34 mouse cellular contexts compared by ENCODE assay signal in genomic region chr5:87505776-87506458, GRCm38 (mm10). TPM values are rescaled to one million over a fixed set of nuclear protein-coding genes. Genes with fewer than 3 reads are reported as not detected.
DNase-seq lines count a peak whose midpoint lies in the region; ATAC-seq and TF ChIP-seq lines count a peak whose summit lies in the region.
"Had no signal": no experiment of that assay in that cellular context is flagged by ENCODE, and none has a peak within 500 bp of the region (broad histone marks: within the 10 kb centered on the region; RNA-seq: fewer than 3 reads in every experiment).

No protein-coding gene starts in this region.

- 51% methylated on average over 4 of the region's 4 CpGs for WGBS in embryonic facial prominence, embryonic 13.5 days
- 61% methylated on average over 4 of the region's 4 CpGs for WGBS in embryonic facial prominence, embryonic 10.5 days
- 60% methylated on average over 4 of the region's 4 CpGs for WGBS in heart, embryonic 10.5 days
- WGBS in forebrain, postnatal 0 days = 33% methylated on average over 4 of the region's 4 CpGs

- no peak for DNase-seq in embryonic facial prominence, embryonic 10.5 days (ENCODE audit: low spot score)
- peak; percentile 11 for DNase-seq in kidney, adult 9 months
- DNase-seq in kidney, adult 8-10 months = no peak
- peak; percentile 2 for DNase-seq in brain, embryonic 14.5 days (ENCODE audit: low read depth)
- DNase-seq in heart, embryonic 10.5 days (ENCODE audit: low spot score) = no peak
- no peak for DNase-seq in forebrain, postnatal 0 days
- DNase-seq: adrenal gland, postnatal 10 days; adrenal gland, postnatal 36 days; B cell, adult 2 months; cerebellum, adult 11-12 months; cerebellum, adult 8-10 months; cerebellum, postnatal 25 days; gastrocnemius, postnatal 25 days; heart, adult 18-20 months; heart, postnatal 14 days; heart, postnatal 4 days had no signal

- H3K4me1 ChIP-seq in embryonic facial prominence, embryonic 13.5 days = no peaks in the 10 kb centered on the region
- no peaks in the 10 kb centered on the region for H3K4me1 ChIP-seq in embryonic facial prominence, embryonic 10.5 days
- H3K4me1 ChIP-seq in heart, embryonic 10.5 days = no peaks in the 10 kb centered on the region
- H3K4me1 ChIP-seq in forebrain, postnatal 0 days (ENCODE audit: insufficient read depth) = no peaks in the 10 kb centered on the region
- H3K4me1 ChIP-seq: embryonic facial prominence, embryonic 15.5 days; heart, embryonic 13.5 days had no signal

- H3K4me2 ChIP-seq in embryonic facial prominence, embryonic 13.5 days = no peak overlapping the region
- no peak overlapping the region for H3K4me2 ChIP-seq in forebrain, postnatal 0 days (ENCODE audit: low read depth)
- H3K4me2 ChIP-seq: embryonic facial prominence, embryonic 15.5 days; heart, embryonic 13.5 days; hindbrain, embryonic 14.5 days had no signal

- H3K36me3 ChIP-seq in embryonic facial prominence, embryonic 13.5 days = no peaks in the 10 kb centered on the region
- no peaks in the 10 kb centered on the region for H3K36me3 ChIP-seq in embryonic facial prominence, embryonic 10.5 days (replicated peaks)
- H3K36me3 ChIP-seq in heart, embryonic 10.5 days = no peaks in the 10 kb centered on the region
- no peaks in the 10 kb centered on the region for H3K36me3 ChIP-seq in forebrain, postnatal 0 days (ENCODE audit: insufficient read depth)
- H3K36me3 ChIP-seq: embryonic facial prominence, embryonic 15.5 days; G1E; heart, embryonic 13.5 days had no signal

- TF ChIP-seq CTCF in brain, embryonic 14.5 days (IDR thresholded peaks at IDR 0.05; ENCODE audit: borderline replicate concordance, extremely low read depth, insufficient read depth, insufficient read length) = no peak
- TF ChIP-seq CTCF in forebrain, postnatal 0 days (IDR thresholded peaks at IDR 0.05; ENCODE audit: low read depth) = no peak

- H3K9me3 ChIP-seq in embryonic facial prominence, embryonic 13.5 days = no peaks in the 10 kb centered on the region
- no peaks in the 10 kb centered on the region for H3K9me3 ChIP-seq in embryonic facial prominence, embryonic 10.5 days
- no peaks in the 10 kb centered on the region for H3K9me3 ChIP-seq in heart, embryonic 10.5 days
- H3K9me3 ChIP-seq in forebrain, postnatal 0 days (ENCODE audit: low read length) = no peaks in the 10 kb centered on the region
- H3K9me3 ChIP-seq: embryonic facial prominence, embryonic 15.5 days; G1E; heart, embryonic 13.5 days had no signal

- no peaks in the 10 kb centered on the region for H3K27me3 ChIP-seq in embryonic facial prominence, embryonic 13.5 days
- H3K27me3 ChIP-seq in embryonic facial prominence, embryonic 10.5 days (replicated peaks; ENCODE audit: low read depth, poor library complexity, severe bottlenecking) = no peaks in the 10 kb centered on the region
- no peaks in the 10 kb centered on the region for H3K27me3 ChIP-seq in heart, embryonic 10.5 days (ENCODE audit: insufficient read depth, poor library complexity, severe bottlenecking)
- H3K27me3 ChIP-seq in forebrain, postnatal 0 days (ENCODE audit: insufficient read depth, low read length) = no peaks in the 10 kb centered on the region
- H3K27me3 ChIP-seq: CH12.LX; embryonic facial prominence, embryonic 15.5 days; heart, embryonic 13.5 days; Patski had no signal

- ATAC-seq in embryonic facial prominence, embryonic 13.5 days (ENCODE audit: insufficient number of reproducible peaks, insufficient read depth, low FRiP score, low TSS enrichment, low read depth) = 0 out of 2 replicates have a peak, but pooled peaks have one; percentile 56
- no peak for ATAC-seq in forebrain, postnatal 0 days
- ATAC-seq: forebrain, embryonic 14.5 days; hindbrain, postnatal 0 days; inflammation-experienced regulatory T-cells, adult 6 months; intestine, embryonic 16.5 days; Patski had no signal

- H3K27ac ChIP-seq in embryonic facial prominence, embryonic 13.5 days = no peak overlapping the region
- H3K27ac ChIP-seq in embryonic facial prominence, embryonic 10.5 days (replicated peaks) = no peak overlapping the region
- no peak overlapping the region for H3K27ac ChIP-seq in heart, embryonic 10.5 days
- H3K27ac ChIP-seq in forebrain, postnatal 0 days (ENCODE audit: low read depth, low read length) = no peak overlapping the region
- H3K27ac ChIP-seq: embryonic facial prominence, embryonic 15.5 days; heart, embryonic 13.5 days; hindbrain, embryonic 14.5 days; hindbrain, postnatal 0 days had no signal

- H3K4me3 ChIP-seq in embryonic facial prominence, embryonic 13.5 days = no peak overlapping the region
- no peak overlapping the region for H3K4me3 ChIP-seq in embryonic facial prominence, embryonic 10.5 days
- H3K4me3 ChIP-seq in heart, embryonic 10.5 days = no peak overlapping the region
- no peak overlapping the region for H3K4me3 ChIP-seq in forebrain, postnatal 0 days (ENCODE audit: low read depth, low read length)
- H3K4me3 ChIP-seq: embryonic facial prominence, embryonic 15.5 days; heart, embryonic 13.5 days had no signal

- TF ChIP-seq POLR2A in brain, embryonic 14.5 days (IDR thresholded peaks at IDR 0.05; ENCODE audit: borderline replicate concordance, extremely low read depth, insufficient read depth, insufficient read length, poor library complexity, severe bottlenecking) = no peak

- H3K9ac ChIP-seq in embryonic facial prominence, embryonic 13.5 days = no peak overlapping the region
- no peak overlapping the region for H3K9ac ChIP-seq in forebrain, postnatal 0 days
- H3K9ac ChIP-seq: embryonic facial prominence, embryonic 15.5 days; heart, embryonic 13.5 days; hindbrain, embryonic 14.5 days had no signal

RNA-seq across cellular contexts. Expression of gene Ugt2a1, which starts 15.2 kb away (rescaled TPM):
- 11.2 and 21.0 TPM in 2 replicates for polyA plus RNA-seq in embryonic facial prominence, embryonic 13.5 days (2015; fragmentation: Nextera tagmentation; extraction: Ambion mirVana)
- not detected in 2 replicates for polyA plus RNA-seq in embryonic facial prominence, embryonic 10.5 days (2016; fragmentation: Nextera tagmentation; extraction: Ambion mirVana)
- not detected in 2 replicates for polyA plus RNA-seq in brain, embryonic 14.5 days (2012; rRNA removed)
- polyA plus RNA-seq in heart, embryonic 10.5 days (2016; fragmentation: Nextera tagmentation; extraction: Ambion mirVana) = not detected in 2 replicates
- not detected in 2 replicates for total RNA-seq in forebrain, postnatal 0 days (2014; rRNA removed)
- 0.38 TPM in 1 of 2 replicates, not detected in the other for polyA plus RNA-seq in forebrain, postnatal 0 days (2015; fragmentation: Nextera tagmentation; extraction: Ambion mirVana)
- total RNA-seq: adrenal gland, adult 18-20 months; adrenal gland, postnatal 10 days; adrenal gland, postnatal 36 days; CH12.LX; common myeloid progenitor, adult 5-6 weeks; G1E; gastrocnemius, adult 8-10 months; gastrocnemius, postnatal 25 days; heart, adult 18-20 months; heart, postnatal 14 days; heart, postnatal 4 days; hindbrain, postnatal 0 days had no signal
- polyA plus RNA-seq: forebrain, embryonic 14.5 days; G1E; gonadal fat pad, adult 2 months; heart, embryonic 13.5 days; heart, embryonic 16.5 days; hindbrain, embryonic 11.5 days; hindbrain, embryonic 14.5 days; hindbrain, postnatal 0 days; inflammation-experienced regulatory T-cells, adult 6 months; intestine, embryonic 16.5 days; Patski had no signal

RNA-seq across cellular contexts. Expression of gene Gm43638, which starts 19.3 kb away (rescaled TPM):
- polyA plus RNA-seq in embryonic facial prominence, embryonic 13.5 days (2015; fragmentation: Nextera tagmentation; extraction: Ambion mirVana) = 0.18 TPM in 1 of 2 replicates, not detected in the other
- polyA plus RNA-seq in embryonic facial prominence, embryonic 10.5 days (2016; fragmentation: Nextera tagmentation; extraction: Ambion mirVana) = not detected in 2 replicates
- polyA plus RNA-seq in brain, embryonic 14.5 days (2012; rRNA removed) = not detected in 2 replicates
- polyA plus RNA-seq in heart, embryonic 10.5 days (2016; fragmentation: Nextera tagmentation; extraction: Ambion mirVana) = not detected in 2 replicates
- not detected in 2 replicates for total RNA-seq in forebrain, postnatal 0 days (2014; rRNA removed)
- not detected in 2 replicates for polyA plus RNA-seq in forebrain, postnatal 0 days (2015; fragmentation: Nextera tagmentation; extraction: Ambion mirVana)
- total RNA-seq: adrenal gland, adult 18-20 months; adrenal gland, postnatal 10 days; adrenal gland, postnatal 36 days; CH12.LX; common myeloid progenitor, adult 5-6 weeks; G1E; gastrocnemius, adult 8-10 months; gastrocnemius, postnatal 25 days; heart, adult 18-20 months; heart, postnatal 14 days; heart, postnatal 4 days; hindbrain, postnatal 0 days had no signal
- polyA plus RNA-seq: forebrain, embryonic 11.5 days; forebrain, embryonic 14.5 days; G1E; gonadal fat pad, adult 2 months; heart, embryonic 13.5 days; heart, embryonic 16.5 days; hindbrain, embryonic 11.5 days; hindbrain, embryonic 14.5 days; hindbrain, postnatal 0 days; inflammation-experienced regulatory T-cells, adult 6 months; intestine, embryonic 16.5 days; Patski had no signal

RNA-seq across cellular contexts. Expression of gene Ugt2a2, which starts 23.9 kb away (rescaled TPM):
- polyA plus RNA-seq in embryonic facial prominence, embryonic 13.5 days (2015; fragmentation: Nextera tagmentation; extraction: Ambion mirVana) = 0.17 and 1.3 TPM in 2 replicates
- polyA plus RNA-seq in embryonic facial prominence, embryonic 10.5 days (2016; fragmentation: Nextera tagmentation; extraction: Ambion mirVana) = 0.10 TPM in 1 of 2 replicates, not detected in the other
- polyA plus RNA-seq in brain, embryonic 14.5 days (2012; rRNA removed) = not detected in 2 replicates
- polyA plus RNA-seq in heart, embryonic 10.5 days (2016; fragmentation: Nextera tagmentation; extraction: Ambion mirVana) = not detected in 2 replicates
- total RNA-seq in forebrain, postnatal 0 days (2014; rRNA removed) = 0.08 TPM in 1 of 2 replicates, not detected in the other
- not detected in 2 replicates for polyA plus RNA-seq in forebrain, postnatal 0 days (2015; fragmentation: Nextera tagmentation; extraction: Ambion mirVana)
- total RNA-seq: adrenal gland, adult 18-20 months; adrenal gland, postnatal 10 days; adrenal gland, postnatal 36 days; CH12.LX; common myeloid progenitor, adult 5-6 weeks; G1E; gastrocnemius, adult 8-10 months; gastrocnemius, postnatal 25 days; heart, adult 18-20 months; heart, postnatal 14 days; heart, postnatal 4 days; hindbrain, postnatal 0 days had no signal
- polyA plus RNA-seq: forebrain, embryonic 11.5 days; forebrain, embryonic 14.5 days; G1E; gonadal fat pad, adult 2 months; heart, embryonic 13.5 days; heart, embryonic 16.5 days; hindbrain, embryonic 11.5 days; hindbrain, embryonic 14.5 days; inflammation-experienced regulatory T-cells, adult 6 months; intestine, embryonic 16.5 days; Patski had no signal

RNA-seq across cellular contexts. Expression of gene Sult1b1, which starts 32.1 kb away (rescaled TPM):
- 0.80 TPM in 1 of 2 replicates, not detected in the other for polyA plus RNA-seq in embryonic facial prominence, embryonic 13.5 days (2015; fragmentation: Nextera tagmentation; extraction: Ambion mirVana)
- 0.20 TPM in 1 of 2 replicates, not detected in the other for polyA plus RNA-seq in embryonic facial prominence, embryonic 10.5 days (2016; fragmentation: Nextera tagmentation; extraction: Ambion mirVana)
- polyA plus RNA-seq in brain, embryonic 14.5 days (2012; rRNA removed) = not detected in 2 replicates
- 0.18 TPM in 1 of 2 replicates, not detected in the other for polyA plus RNA-seq in heart, embryonic 10.5 days (2016; fragmentation: Nextera tagmentation; extraction: Ambion mirVana)
- total RNA-seq in forebrain, postnatal 0 days (2014; rRNA removed) = not detected in 2 replicates
- polyA plus RNA-seq in forebrain, postnatal 0 days (2015; fragmentation: Nextera tagmentation; extraction: Ambion mirVana) = not detected in 2 replicates
- total RNA-seq: adrenal gland, adult 18-20 months; adrenal gland, postnatal 36 days; CH12.LX; common myeloid progenitor, adult 5-6 weeks; gastrocnemius, adult 8-10 months; gastrocnemius, postnatal 25 days; heart, adult 18-20 months; heart, postnatal 14 days; heart, postnatal 4 days; hindbrain, postnatal 0 days had no signal
- polyA plus RNA-seq: forebrain, embryonic 14.5 days; G1E; heart, embryonic 13.5 days; hindbrain, embryonic 14.5 days; hindbrain, postnatal 0 days; inflammation-experienced regulatory T-cells, adult 6 months; Patski had no signal

Comparison
In these comparisons a context has a peak if more than half of its experiments do, and no peak if none do; other contexts are left out.
1. DNase-seq: peak in kidney, adult 9 months (single experiment) and brain, embryonic 14.5 days (single experiment); none in embryonic facial prominence, embryonic 10.5 days (single experiment), kidney, adult 8-10 months (0 of 2), heart, embryonic 10.5 days (single experiment) and forebrain, postnatal 0 days (single experiment).